Mouse (Mus musculus) brain, embryonic 14.5 days (tissue): ENCODE data around the gene Nfic.

Experiments
- CTCF ChIP-seq: fragments of 200-500 bp; IDR thresholded peaks from 2 replicates; pipeline ENCODE4 v1.5.1; 2012; ENCODE audit warnings: inconsistent platforms, mild to moderate bottlenecking, moderate library complexity, borderline replicate concordance; ENCODE audit not compliant: insufficient read depth, insufficient read length; ENCODE audit errors: extremely low read depth
- POLR2A ChIP-seq: fragments of 200-500 bp; IDR thresholded peaks from 2 replicates; pipeline ENCODE4 v1.6.1; 2012; ENCODE audit warnings: mild to moderate bottlenecking, inconsistent platforms, borderline replicate concordance; ENCODE audit not compliant: poor library complexity, insufficient read depth, insufficient read length, severe bottlenecking; ENCODE audit errors: extremely low read depth

DNA sequence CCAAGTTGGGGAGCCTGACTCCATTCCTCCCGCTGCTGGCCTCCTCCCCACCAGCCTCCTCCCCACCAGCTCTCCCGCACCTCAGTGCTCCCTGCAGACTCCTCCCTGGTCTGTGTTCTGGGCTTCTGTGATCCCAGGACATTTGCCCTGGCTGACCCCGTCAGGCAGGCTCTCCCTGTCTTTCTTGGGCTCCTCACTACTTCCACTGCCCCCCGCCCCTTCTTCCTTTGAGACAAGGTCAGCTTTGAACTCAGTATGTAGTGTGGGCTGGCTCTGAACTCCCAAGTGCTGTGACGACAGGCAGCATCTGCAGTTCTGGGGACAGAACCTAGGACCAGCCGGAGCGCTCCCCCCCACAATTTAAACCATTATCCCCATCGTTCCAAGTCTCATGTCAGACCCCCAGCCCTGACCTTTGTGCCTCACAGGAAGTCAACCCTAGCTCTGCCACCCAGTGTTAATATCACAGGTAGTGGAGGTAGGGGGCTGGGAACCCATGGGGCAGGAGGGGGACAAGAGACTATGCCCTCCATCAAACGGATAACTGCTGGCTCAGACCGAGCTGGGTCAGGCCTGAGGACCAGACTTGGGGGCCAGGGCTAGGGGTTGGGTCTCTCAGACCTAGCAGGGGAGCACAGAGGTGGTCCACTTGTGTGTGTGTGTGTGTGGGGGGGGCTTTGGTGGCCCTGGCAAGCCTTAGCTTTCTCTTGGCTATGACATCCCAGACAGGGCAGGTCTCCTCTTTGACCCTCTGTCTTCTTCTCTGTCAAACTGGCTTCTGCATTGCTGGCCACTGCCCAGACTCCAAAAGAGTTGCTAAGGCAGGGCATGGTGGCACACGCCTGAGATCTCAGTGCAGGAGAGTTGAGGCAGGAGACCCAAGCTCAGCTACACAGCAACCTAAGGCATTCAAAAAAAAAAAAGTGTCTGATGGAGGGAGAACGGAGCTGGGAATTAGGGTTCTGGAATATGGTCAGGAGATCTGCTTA lies 37.9 kb downstream of the Nfic start:
- no peak for TF ChIP-seq CTCF
- TF ChIP-seq POLR2A = no peak
